8 mouse cellular contexts compared by ENCODE assay signal in genomic region chrX:157489871-157490721, GRCm38 (mm10). TPM values are rescaled to one million over a fixed set of nuclear protein-coding genes. Genes with fewer than 3 reads are reported as not detected.
A peak's percentile ranks its signal among the peaks of the same experiment; 100 is the strongest.
DNase-seq lines count a peak whose midpoint lies in the region; ATAC-seq and TF ChIP-seq lines count a peak whose summit lies in the region.

No protein-coding gene starts in this region.

- H3K4me2 ChIP-seq in intestine, embryonic 15.5 days (replicated peaks) = peak overlapping the region; percentile 62
- peak overlapping the region; percentile 62 for H3K4me2 ChIP-seq in midbrain, embryonic 16.5 days (ENCODE audit: low read length)

- WGBS in kidney, adult 2 months = 32% methylated on average over 9 of the region's 9 CpGs
- 24% methylated on average over 9 of the region's 9 CpGs for WGBS in intestine, embryonic 15.5 days
- 23% methylated on average over 9 of the region's 9 CpGs for WGBS in midbrain, embryonic 16.5 days

- H3K4me3 ChIP-seq in kidney, adult 2 months (ENCODE audit: insufficient read depth, low read depth, low read length) = no peak overlapping the region
- peak overlapping the region; percentile 54 for H3K4me3 ChIP-seq in cortical plate, adult 2 months (ENCODE audit: insufficient read depth, low read length)
- H3K4me3 ChIP-seq in intestine, embryonic 15.5 days (replicated peaks) = peak overlapping the region; percentile 67
- peak overlapping the region; percentile 61 for H3K4me3 ChIP-seq in midbrain, embryonic 16.5 days (ENCODE audit: low read depth, low read length)

- ATAC-seq in intestine, embryonic 15.5 days = no peak
- no peak for ATAC-seq in midbrain, embryonic 16.5 days

- peak; percentile 4 for DNase-seq in kidney, adult 18-20 months
- no peak for DNase-seq in kidney, adult 2 months
- DNase-seq in layer of hippocampus, postnatal 14 days (ENCODE audit: low spot score in 2 of 2) = no peak
- no peak for DNase-seq in spleen, postnatal 14 days (ENCODE audit: low spot score in 2 of 2)
- DNase-seq in layer of hippocampus, adult 9-11 months = no peak

- H3K27ac ChIP-seq in kidney, adult 2 months (ENCODE audit: insufficient read depth, low read depth, low read length) = no peak overlapping the region
- H3K27ac ChIP-seq in cortical plate, adult 2 months (ENCODE audit: insufficient read depth, low read length) = no peak overlapping the region
- no peak overlapping the region for H3K27ac ChIP-seq in intestine, embryonic 15.5 days
- H3K27ac ChIP-seq in midbrain, embryonic 16.5 days (ENCODE audit: low read length) = peak overlapping the region; percentile 93

- no peaks in the 10 kb centered on the region; the same call in 1 of the 2 replicates for H3K4me1 ChIP-seq in kidney, adult 2 months (ENCODE audit: control insufficient read depth, insufficient read depth, low read length)
- H3K4me1 ChIP-seq in cortical plate, adult 2 months (ENCODE audit: control insufficient read depth, insufficient read depth, low read length) = peaks cover 3% of the 10 kb centered on the region; the same call in 1 of the 2 replicates
- H3K4me1 ChIP-seq in intestine, embryonic 15.5 days (replicated peaks) = no peaks in the 10 kb centered on the region
- H3K4me1 ChIP-seq in midbrain, embryonic 16.5 days (ENCODE audit: control insufficient read depth, insufficient read depth, low read length) = peaks cover 9% of the 10 kb centered on the region

- H3K9me3 ChIP-seq in intestine, embryonic 15.5 days = no peaks in the 10 kb centered on the region
- no peaks in the 10 kb centered on the region for H3K9me3 ChIP-seq in midbrain, embryonic 16.5 days (replicated peaks; ENCODE audit: control insufficient read depth, low read length, poor library complexity, severe bottlenecking)

- no peak overlapping the region for H3K9ac ChIP-seq in intestine, embryonic 15.5 days
- peak overlapping the region; percentile 81 for H3K9ac ChIP-seq in midbrain, embryonic 16.5 days (ENCODE audit: low read depth, low read length)

- no peaks in the 10 kb centered on the region for H3K27me3 ChIP-seq in kidney, adult 2 months (replicated peaks; ENCODE audit: control insufficient read depth, insufficient read depth, low read length)
- no peaks in the 10 kb centered on the region for H3K27me3 ChIP-seq in intestine, embryonic 15.5 days (replicated peaks)
- no peaks in the 10 kb centered on the region for H3K27me3 ChIP-seq in midbrain, embryonic 16.5 days (ENCODE audit: control insufficient read depth, insufficient read depth, low read depth, low read length)

- no peak for TF ChIP-seq POLR2A in kidney, adult 2 months (IDR thresholded peaks at IDR 0.05; ENCODE audit: low read depth, low read length)
- no peak for TF ChIP-seq POLR2A in cortical plate, adult 2 months (IDR thresholded peaks at IDR 0.05; ENCODE audit: extremely low read depth, insufficient read depth, low read length)

- no peak for TF ChIP-seq CTCF in kidney, adult 2 months (conservative IDR thresholded peaks at IDR 0.05; ENCODE audit: insufficient read depth, insufficient read length, low read depth, low read length)
- no peak for TF ChIP-seq CTCF in cortical plate, adult 2 months (IDR thresholded peaks at IDR 0.05; ENCODE audit: extremely low read depth, insufficient read depth, low read length)

- no peaks in the 10 kb centered on the region for H3K36me3 ChIP-seq in kidney, adult 2 months (ENCODE audit: control insufficient read depth, insufficient read depth, low read length)
- no peaks in the 10 kb centered on the region for H3K36me3 ChIP-seq in intestine, embryonic 15.5 days
- no peaks in the 10 kb centered on the region for H3K36me3 ChIP-seq in midbrain, embryonic 16.5 days (ENCODE audit: control insufficient read depth, insufficient read depth, low read length)

RNA-seq across cellular contexts. Expression of gene Sms, which starts 2.0 kb away (rescaled TPM):
- 23.3 and 26.0 TPM in 2 replicates for polyA plus RNA-seq in kidney, adult 2 months (2012; rRNA removed)
- polyA plus RNA-seq in cortical plate, adult 2 months (2012; rRNA removed) = 66.2 and 70.1 TPM in 2 replicates
- 40.2 and 46.3 TPM in 2 replicates for polyA plus RNA-seq in intestine, embryonic 15.5 days (2015; fragmentation: Nextera tagmentation; extraction: Ambion mirVana)
- polyA plus RNA-seq in midbrain, embryonic 16.5 days (2015; fragmentation: Nextera tagmentation; extraction: Ambion mirVana) = 131 and 149 TPM in 2 replicates
- total RNA-seq in layer of hippocampus, postnatal 14 days (2021) = 100 to 1,000 TPM in 1 of 2 experiments, 10 to 100 TPM in 1; 78.5 to 110 TPM
